Mouse (Mus musculus) liver, postnatal 0 days (tissue): Measurements from ENCODE around the gene Rpl3l. TPM values are rescaled to one million over a fixed set of nuclear protein-coding genes. Genes with fewer than 3 reads are reported as not detected.

Experiments
- ATAC-seq: fragments of 200-750 bp; cut with Nextera tagmentation; 2 replicates; pipeline ENCODE4 v1.8.0; 2017; ENCODE audit warnings: mild to moderate bottlenecking, moderate library complexity
- DNase-seq: peaks from one replicate; pipeline ENCODE4 v3.0.0-alpha.2; 2016
- H3K27ac ChIP-seq: fragments of 300-500 bp; sonication (generic); 2 replicates; pipeline ENCODE4 v1.5.1; 2014; ENCODE audit warnings: antibody characterized with exemption, moderate library complexity, mild to moderate bottlenecking, low read depth
- H3K27me3 ChIP-seq: fragments of 300-500 bp; sonication (generic); 2 replicates; pipeline ENCODE4 v1.6.1; 2014; ENCODE audit warnings: low read length, control low read depth, mixed read lengths; ENCODE audit not compliant: insufficient read depth
- H3K36me3 ChIP-seq: fragments of 300-500 bp; sonication (generic); replicated peaks from 2 replicates; pipeline ENCODE4 v1.6.1; 2014; ENCODE audit warnings: mild to moderate bottlenecking, control low read depth, low read length, moderate library complexity, mixed read lengths; ENCODE audit not compliant: insufficient read depth
- H3K4me1 ChIP-seq: fragments of 300-500 bp; sonication (generic); 2 replicates; pipeline ENCODE4 v1.6.1; 2014; ENCODE audit warnings: antibody characterized with exemption, mild to moderate bottlenecking, control low read depth; ENCODE audit not compliant: insufficient read depth
- H3K4me2 ChIP-seq: fragments of 300-500 bp; sonication (generic); 2 replicates; pipeline ENCODE4 v1.6.1; 2014; ENCODE audit warnings: low read depth, mild to moderate bottlenecking, low read length, moderate library complexity, mixed read lengths
- H3K4me3 ChIP-seq: fragments of 300-500 bp; sonication (generic); 2 replicates; pipeline ENCODE4 v1.5.1; 2014; ENCODE audit warnings: low read depth, low read length
- H3K9ac ChIP-seq: fragments of 300-500 bp; sonication (generic); replicated peaks from 2 replicates; pipeline ENCODE4 v1.6.1; 2014; ENCODE audit warnings: mild to moderate bottlenecking, moderate library complexity
- H3K9me3 ChIP-seq: fragments of 300-500 bp; sonication (generic); 2 replicates; pipeline ENCODE4 v1.6.1; 2016; ENCODE audit warnings: mild to moderate bottlenecking, control low read depth, low read length, mixed read lengths
- CTCF ChIP-seq: sonication (generic); IDR thresholded peaks from 2 replicates; pipeline ENCODE4 v1.5.1; 2016; ENCODE audit warnings: antibody characterized with exemption, low read depth
- EP300 ChIP-seq: IDR thresholded peaks from 2 replicates; pipeline ENCODE4 v1.6.1; 2016; ENCODE audit warnings: antibody characterized with exemption, low read depth, mild to moderate bottlenecking
- WGBS: fragments of 180-500 bp; shearing (Covaris S2); extraction: QIAGEN DNeasy Blood & Tissue Kit; methylation state at CpG from one replicate; pipeline ENCODE4 v1.1.7; 2014; ENCODE audit not compliant: insufficient replicate concordance; 5-methylcytosine and 5-hydroxymethylcytosine counted together
- polyA plus RNA-seq: library from polyadenylated mRNA; unstranded; fragments of >200 nt; fragmentation: Nextera tagmentation; extraction: Ambion mirVana; gene quantifications from 2 replicates; pipeline ENCODE4 v1.2.1, GENCODE M21; 2015

The Rpl3l gene
- polyA plus RNA-seq, 1 experiment from 2014 or later, result 0.14 TPM

- Histone ChIP-seq H3K36me3 (no peaks in the 10 kb centered on the region), H3K4me2 (no peak overlapping the region), H3K9ac (no peak overlapping the region), H3K4me3 (no peak overlapping the region), H3K4me1 (peaks cover 7% of the 10 kb centered on the region), H3K27ac (no peak overlapping the region), H3K9me3 (no peaks in the 10 kb centered on the region), H3K27me3 (no peaks in the 10 kb centered on the region)
- DNase-seq, result no peak
- TF ChIP-seq EP300 (no peak), CTCF (no peak)
- ATAC-seq, result no peak
- WGBS, result 80% methylated on average over 14 of the region's 14 CpGs
These were observed 3.2 kb downstream of the Rpl3l start for GRCm38 (mm10) chr17:24730787-24731186.

GRCm38 (mm10) chr17:24732233-24732935 lies 4.8 kb downstream of the Rpl3l start:
- no peak for DNase-seq
- Histone ChIP-seq H3K27ac (no peak overlapping the region), H3K4me2 (no peak overlapping the region), H3K9ac (no peak overlapping the region), H3K4me3 (no peak overlapping the region), H3K4me1 (peaks cover 15% of the 10 kb centered on the region), H3K36me3 (no peaks in the 10 kb centered on the region), H3K27me3 (no peaks in the 10 kb centered on the region), H3K9me3 (no peaks in the 10 kb centered on the region)
- WGBS, result 77% methylated on average over 12 of the region's 12 CpGs
- no peak for ATAC-seq
- no peak for TF ChIP-seq EP300
- TF ChIP-seq CTCF, result no peak

- no peak for DNase-seq
- no peak overlapping the region for H3K9ac ChIP-seq
- 81% methylated on average over 21 of the region's 21 CpGs for WGBS
- TF ChIP-seq CTCF (no peak), EP300 (no peak)
- no peak overlapping the region for H3K27ac ChIP-seq
- ATAC-seq, result no peak
- no peak overlapping the region for H3K4me2 ChIP-seq
- no peaks in the 10 kb centered on the region for H3K36me3 ChIP-seq
- H3K9me3 ChIP-seq, result no peaks in the 10 kb centered on the region
- no peaks in the 10 kb centered on the region for H3K27me3 ChIP-seq
- H3K4me3 ChIP-seq, result no peak overlapping the region
- peaks cover 15% of the 10 kb centered on the region for H3K4me1 ChIP-seq
These were observed 5.9 kb downstream of the Rpl3l start for GRCm38 (mm10) chr17:24733434-24734050.

GRCm38 (mm10) chr17:24734513-24734912 lies 6.9 kb downstream of the Rpl3l start:
- DNase-seq (no peak), ATAC-seq (no peak)
- Histone ChIP-seq H3K9ac (no peak overlapping the region), H3K4me2 (no peak overlapping the region), H3K4me1 (peaks cover 23% of the 10 kb centered on the region), H3K9me3 (no peaks in the 10 kb centered on the region), H3K27ac (no peak overlapping the region), H3K36me3 (peaks cover 4% of the 10 kb centered on the region), H3K4me3 (no peak overlapping the region), H3K27me3 (no peaks in the 10 kb centered on the region)
- TF ChIP-seq EP300 (no peak), CTCF (peak; percentile 24)
- 85% methylated on average over 1 of the region's 1 CpGs for whole genome bisulfite sequencing

- peak; percentile 15 for DNase-seq
- H3K4me2 ChIP-seq, result peak overlapping the region; percentile 98
- peak overlapping the region; percentile 92 for H3K9ac ChIP-seq
- H3K27ac ChIP-seq, result peak overlapping the region; percentile 78
- no peak for ATAC-seq
- no peaks in the 10 kb centered on the region for H3K27me3 ChIP-seq
- TF ChIP-seq EP300 (no peak), CTCF (no peak)
- WGBS, result 82% methylated on average over 7 of the region's 7 CpGs
- H3K4me1 ChIP-seq, result peaks cover 27% of the 10 kb centered on the region
- H3K4me3 ChIP-seq, result peak overlapping the region; percentile 90
- no peaks in the 10 kb centered on the region for H3K9me3 ChIP-seq
- H3K36me3 ChIP-seq, result peaks cover 13% of the 10 kb centered on the region
These were observed 7.8 kb downstream of the Rpl3l start for GRCm38 (mm10) chr17:24735446-24735845.

- peak within 1 kb of the TSS; percentile 90 for H3K4me3 ChIP-seq
- WGBS, result under 1% methylated on average over 29 of the region's 29 CpGs
- peak within 1 kb of the TSS; percentile 92 for H3K9ac ChIP-seq
- H3K27ac ChIP-seq, result peak within 1 kb of the TSS; percentile 98
- H3K9me3 ChIP-seq, result no peaks in the 10 kb centered on the region
- peak within 1 kb of the TSS; percentile 98 for H3K4me2 ChIP-seq
- H3K4me1 ChIP-seq, result peaks cover 27% of the 10 kb centered on the region
- no peak; the same call in 1 of the 2 replicates for TF ChIP-seq EP300
- TF ChIP-seq CTCF, result no peak
- peaks cover 20% of the 10 kb centered on the region for H3K36me3 ChIP-seq
- no peaks in the 10 kb centered on the region for H3K27me3 ChIP-seq
- DNase-seq, result peak; percentile 99
- peak; percentile 96 for ATAC-seq
These were observed 8.9 kb downstream of the Rpl3l start, which contains the start of gene Msrb1 for GRCm38 (mm10) chr17:24736330-24737051. Msrb1 (plus strand) TSS chr17:24736642.
